Mouse (Mus musculus) heart, embryonic 14.5 days (tissue): ENCODE results near the gene Zcchc13. TPM values are rescaled to one million over a fixed set of nuclear protein-coding genes. Genes with fewer than 3 reads are reported as not detected.

Experiments used
- ATAC-seq: fragments of 200-750 bp; cut with Nextera tagmentation; 2 replicates; pipeline ENCODE4 v1.8.0; 2017; ENCODE audit warnings: low read depth, moderate TSS enrichment; ENCODE audit not compliant: insufficient number of reproducible peaks, insufficient read depth, low FRiP score
- H3K27ac ChIP-seq, 2 experiments: fragments of 200-500 bp in 1 of 2; fragments of 300-500 bp in 1 of 2; sonication (generic) in 1 of 2; replicated peaks in 1 of 2; 2 replicates each; pipeline ENCODE4 v1.5.1; 2012 to 2014; ENCODE audit warnings: low read depth in 2 of 2, low read length in 2 of 2, control low read depth in 1 of 2, mild to moderate bottlenecking in 1 of 2, mixed read lengths in 1 of 2; ENCODE audit not compliant: control insufficient read depth in 1 of 2, insufficient read depth in 1 of 2
- H3K27me3 ChIP-seq: fragments of 300-500 bp; sonication (generic); 2 replicates; pipeline ENCODE4 v1.6.1; 2014; ENCODE audit warnings: mild to moderate bottlenecking, low read length, control low read depth; ENCODE audit not compliant: control insufficient read depth, insufficient read depth
- H3K36me3 ChIP-seq: fragments of 300-500 bp; sonication (generic); 2 replicates; pipeline ENCODE4 v1.6.1; 2014; ENCODE audit warnings: mild to moderate bottlenecking, control low read depth, low read length, mixed read lengths; ENCODE audit not compliant: control insufficient read depth, insufficient read depth
- H3K4me1 ChIP-seq, 2 experiments: fragments of 200-500 bp in 1 of 2; fragments of 300-500 bp in 1 of 2; sonication (generic) in 1 of 2; 2 replicates each; pipeline ENCODE4 v1.6.1; 2012 to 2014; ENCODE audit warnings: low read length in 2 of 2, control low read depth in 1 of 2, mixed read lengths in 1 of 2; ENCODE audit not compliant: control insufficient read depth in 2 of 2, insufficient read depth in 2 of 2
- H3K4me2 ChIP-seq: fragments of 300-500 bp; sonication (generic); 2 replicates; pipeline ENCODE4 v1.6.1; 2014; ENCODE audit warnings: mild to moderate bottlenecking, low read length
- H3K4me3 ChIP-seq, 2 experiments: fragments of 200-500 bp in 1 of 2; fragments of 300-500 bp in 1 of 2; sonication (generic) in 1 of 2; 2 replicates each; pipeline ENCODE4 v1.5.1; 2012 to 2014; ENCODE audit warnings: low read length in 2 of 2, mild to moderate bottlenecking in 2 of 2, control low read depth in 1 of 2, low read depth in 1 of 2, moderate library complexity in 1 of 2; ENCODE audit not compliant: control insufficient read depth in 1 of 2, insufficient read depth in 1 of 2
- H3K9ac ChIP-seq: fragments of 300-500 bp; sonication (generic); 2 replicates; pipeline ENCODE4 v1.6.1; 2014; ENCODE audit warnings: mild to moderate bottlenecking, low read length
- H3K9me3 ChIP-seq: fragments of 300-500 bp; sonication (generic); 2 replicates; pipeline ENCODE4 v1.6.1; 2016; ENCODE audit warnings: low read length, control low read depth; ENCODE audit not compliant: control insufficient read depth
- WGBS: fragments of 180-500 bp; shearing (Covaris S2); extraction: QIAGEN DNeasy Blood & Tissue Kit; methylation state at CpG from one replicate; pipeline ENCODE4 v1.1.7; 2014; 5-methylcytosine and 5-hydroxymethylcytosine counted together
- polyA plus RNA-seq: library from polyadenylated mRNA; unstranded; fragments of >200 nt; fragmentation: Nextera tagmentation; extraction: Ambion mirVana; gene quantifications from 2 replicates; pipeline ENCODE4 v1.2.1, GENCODE M21; 2014

Gene Zcchc13
- polyA plus RNA-seq, result not detected in 2 replicates

GRCm38 (mm10) chrX:103630303-103630702, at the start of gene Zcchc13:
Gene Zcchc13, plus strand, starts transcription at chrX:103630586.
- Histone ChIP-seq H3K27ac (no peak within 1 kb of the TSS), H3K9me3 (no peaks in the 10 kb centered on the region), H3K9ac (no peak within 1 kb of the TSS), H3K4me3 (no peak within 1 kb of the TSS), H3K27me3 (peaks cover 3% of the 10 kb centered on the region; the same call in 1 of the 2 replicates), H3K4me2 (no peak within 1 kb of the TSS), H3K36me3 (no peaks in the 10 kb centered on the region), H3K4me1 (no peaks in the 10 kb centered on the region)
- 81% methylated on average over 12 of the region's 12 CpGs for WGBS
- ATAC-seq, result no peak

- ATAC-seq, result no peak
- WGBS, result 18% methylated on average over 1 of the region's 1 CpGs
- no peak overlapping the region for H3K9ac ChIP-seq
These were observed 46.1 kb upstream of the Zcchc13 start for GRCm38 (mm10) chrX:103584262-103584661.

GRCm38 (mm10) chrX:103592056-103592455, 38.3 kb upstream of the Zcchc13 start:
- no peak overlapping the region for H3K4me3 ChIP-seq
- no peaks in the 10 kb centered on the region for H3K9me3 ChIP-seq
- no peaks in the 10 kb centered on the region for H3K4me1 ChIP-seq
- no peak overlapping the region for H3K27ac ChIP-seq
- H3K36me3 ChIP-seq, result peaks cover 29% of the 10 kb centered on the region
- no peak for ATAC-seq
- no peak overlapping the region for H3K4me2 ChIP-seq
- 81% methylated on average over 6 of the region's 6 CpGs for WGBS
- H3K27me3 ChIP-seq, result no peaks in the 10 kb centered on the region
- no peak overlapping the region for H3K9ac ChIP-seq

More at GRCm38 (mm10) chrX:103584262-103584661, 46.1 kb upstream of the Zcchc13 start:
- Histone ChIP-seq H3K9me3 (no peaks in the 10 kb centered on the region), H3K27ac (no peak overlapping the region), H3K4me2 (no peak overlapping the region), H3K4me3 (no peak overlapping the region), H3K27me3 (no peaks in the 10 kb centered on the region), H3K4me1 (peaks cover 0 to 7% of the 10 kb centered on the region in 2 experiments; a peak in 1 of 4 replicates), H3K36me3 (peaks cover 7% of the 10 kb centered on the region)

- H3K27me3 ChIP-seq, result no peaks in the 10 kb centered on the region
- no peaks in the 10 kb centered on the region for H3K9me3 ChIP-seq
- no peak overlapping the region for H3K4me3 ChIP-seq
- no peak for ATAC-seq
- no peak overlapping the region for H3K4me2 ChIP-seq
- H3K36me3 ChIP-seq, result peaks cover 76% of the 10 kb centered on the region
- 91% methylated on average over 5 of the region's 5 CpGs for WGBS
- no peaks in the 10 kb centered on the region for H3K4me1 ChIP-seq
- no peak overlapping the region for H3K9ac ChIP-seq
- no peak overlapping the region for H3K27ac ChIP-seq
These were observed 27.8 kb upstream of the Zcchc13 start for GRCm38 (mm10) chrX:103602553-103602952.

- no peak overlapping the region for H3K4me3 ChIP-seq
- H3K4me2 ChIP-seq, result no peak overlapping the region
- H3K27ac ChIP-seq, result no peak overlapping the region
- no peaks in the 10 kb centered on the region for H3K9me3 ChIP-seq
- 85% methylated on average over 5 of the region's 5 CpGs for WGBS
- H3K9ac ChIP-seq, result no peak overlapping the region
- peaks cover 75% of the 10 kb centered on the region for H3K36me3 ChIP-seq
- H3K4me1 ChIP-seq, result no peaks in the 10 kb centered on the region
- ATAC-seq, result no peak
- no peaks in the 10 kb centered on the region for H3K27me3 ChIP-seq
These were observed 26.2 kb upstream of the Zcchc13 start for GRCm38 (mm10) chrX:103604211-103604610.

- H3K4me1 ChIP-seq, result no peaks in the 10 kb centered on the region
- no peaks in the 10 kb centered on the region for H3K9me3 ChIP-seq
- H3K36me3 ChIP-seq, result peaks cover 86% of the 10 kb centered on the region
- no peaks in the 10 kb centered on the region for H3K27me3 ChIP-seq
- WGBS, result 70% methylated on average over 8 of the region's 8 CpGs
- ATAC-seq, result no peak
- H3K27ac ChIP-seq, result no peak overlapping the region
- H3K4me2 ChIP-seq, result no peak overlapping the region
- no peak overlapping the region for H3K4me3 ChIP-seq
- H3K9ac ChIP-seq, result no peak overlapping the region
These were observed 24.9 kb upstream of the Zcchc13 start for GRCm38 (mm10) chrX:103605473-103605872.

- ATAC-seq, result no peak
- no peaks in the 10 kb centered on the region for H3K27me3 ChIP-seq
- H3K36me3 ChIP-seq, result peaks cover 69% of the 10 kb centered on the region
- H3K4me2 ChIP-seq, result no peak overlapping the region
- H3K9me3 ChIP-seq, result no peaks in the 10 kb centered on the region
- no peak overlapping the region for H3K9ac ChIP-seq
- H3K4me3 ChIP-seq, result no peak overlapping the region
- H3K4me1 ChIP-seq, result no peaks in the 10 kb centered on the region
- H3K27ac ChIP-seq, result no peak overlapping the region
- WGBS, result 93% methylated on average over 5 of the region's 5 CpGs
These were observed 20.0 kb upstream of the Zcchc13 start for GRCm38 (mm10) chrX:103610401-103610800.

GRCm38 (mm10) chrX:103611462-103611861, 18.9 kb upstream of the Zcchc13 start:
- H3K4me3 ChIP-seq, result no peak overlapping the region
- H3K27me3 ChIP-seq, result no peaks in the 10 kb centered on the region
- 83% methylated on average over 2 of the region's 2 CpGs for WGBS
- no peak overlapping the region for H3K9ac ChIP-seq
- peaks cover 58% of the 10 kb centered on the region for H3K36me3 ChIP-seq
- H3K27ac ChIP-seq, result no peak overlapping the region
- H3K9me3 ChIP-seq, result no peaks in the 10 kb centered on the region
- ATAC-seq, result no peak
- H3K4me2 ChIP-seq, result no peak overlapping the region
- H3K4me1 ChIP-seq, result peaks cover 0 to 3% of the 10 kb centered on the region in 2 experiments; a peak in 1 of 4 replicates
